Mouse (Mus musculus) cerebellum, postnatal 36 days (tissue): ENCODE measurements at regions not wholly inside any gene's neighbourhood (a gene's known extent, or its start where the extent isn't known, plus 50 kb on each side); places are given as distances from the start of the nearest gene placed in this dataset.
"Not testable (repeated sequence)": the region's sequence is repeated elsewhere in the genome, so short reads cannot be mapped to it uniquely, and the experiment has no call there.

Experiments used
- DNase-seq, 2 experiments: peaks; one replicate each; pipeline ENCODE4 v3.0.0; 2021 to 2022; ENCODE audit warnings: mixed read lengths in 2 of 2

DNA sequence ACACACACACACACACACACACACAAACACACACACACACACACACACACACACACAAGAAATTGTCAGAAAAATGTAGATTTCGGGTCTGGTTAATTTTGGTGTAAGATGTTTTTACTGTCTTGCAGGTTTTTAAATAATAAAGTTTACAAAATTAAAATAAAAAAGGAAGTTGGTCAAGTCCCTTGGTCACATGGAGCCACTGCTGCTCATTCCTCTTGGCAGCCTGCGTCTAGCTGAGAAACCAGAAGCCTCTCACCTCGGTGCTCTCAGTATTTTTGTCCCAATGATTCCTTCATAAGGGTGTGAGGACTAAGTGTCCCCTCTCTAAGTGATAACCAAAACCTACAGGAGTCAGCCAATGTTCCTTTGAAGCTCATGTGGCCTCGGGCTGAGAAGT, 76.8 kb upstream of the Smg1 start:
- no peak for DNase-seq

GRCm38 (mm10) chr7:118318432-118319135, 75.1 kb upstream of the Smg1 start:
- no peak for DNase-seq

DNA sequence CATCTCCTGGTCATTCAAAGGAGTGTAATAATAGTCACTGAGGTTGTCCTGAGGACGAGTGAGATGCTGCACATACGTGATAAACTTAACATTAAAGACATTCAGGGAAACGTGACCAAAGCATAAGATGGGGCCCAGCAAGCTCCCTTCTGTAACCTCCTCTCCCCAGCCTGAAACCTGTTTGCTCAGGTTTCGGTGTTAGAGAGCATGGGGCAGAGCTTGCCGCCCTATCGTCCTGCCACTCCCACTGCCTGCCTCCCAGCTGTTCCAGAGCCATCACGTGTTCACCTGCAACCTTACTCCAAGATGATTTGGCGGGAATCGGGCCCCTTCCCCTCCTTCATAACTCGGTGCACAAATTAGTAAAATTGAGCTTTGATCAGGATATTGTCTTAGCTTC, 71.4 kb upstream of the Smg1 start:
- not testable (repeated sequence) for DNase-seq

- DNase-seq = peak; percentile 43 to 61
These were observed 70.8 kb upstream of the Smg1 start for GRCm38 (mm10) chr7:118314228-118314658.

DNA sequence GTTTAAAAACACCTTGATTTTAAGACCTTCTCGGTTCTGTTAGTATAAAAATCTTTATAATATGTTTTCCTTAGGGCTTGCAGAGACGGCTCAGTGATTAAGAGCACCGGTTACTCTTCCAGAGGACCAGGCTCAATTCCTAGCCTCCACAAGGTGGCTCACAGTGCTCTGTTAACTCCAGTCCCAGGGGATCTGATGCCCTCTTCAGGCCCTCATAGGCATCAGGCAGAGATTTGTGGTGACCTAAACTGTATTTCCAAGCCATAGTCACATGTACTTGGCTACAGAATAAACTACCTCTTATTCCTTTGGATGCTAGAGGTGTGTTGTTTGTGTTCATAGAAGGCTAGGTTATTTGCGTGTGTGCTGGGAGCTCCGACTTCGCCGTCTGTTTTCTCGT, 70.3 kb upstream of the Smg1 start:
- peak in 1 of 2 experiments; percentile 13 for DNase-seq

DNA sequence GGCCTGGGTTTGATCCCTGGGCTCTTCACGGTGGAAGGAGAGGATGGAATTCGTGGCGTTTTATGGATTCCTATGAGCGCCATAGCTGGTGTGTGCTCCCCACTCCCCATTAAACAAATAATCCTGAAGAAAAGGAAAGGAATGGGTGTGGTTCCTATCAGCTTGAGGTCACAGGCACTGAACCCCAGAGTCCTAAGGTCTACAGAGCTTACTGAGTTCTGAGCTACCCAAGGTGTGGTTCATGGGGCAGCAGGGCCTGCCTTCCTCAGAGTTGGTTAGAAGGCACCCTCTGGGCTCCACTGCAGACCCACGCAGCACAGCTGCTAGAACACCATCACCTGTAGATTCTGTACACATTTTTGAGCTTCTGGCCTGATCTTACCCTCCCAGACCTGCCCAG, 66.3 kb upstream of the Smg1 start:
- DNase-seq = no peak

GRCm38 (mm10) chr7:118308882-118309281, 65.4 kb upstream of the Smg1 start:
- DNase-seq = no peak

GRCm38 (mm10) chr7:118304812-118305211, 61.3 kb upstream of the Smg1 start:
- peak; percentile 81 to 86 for DNase-seq

DNA sequence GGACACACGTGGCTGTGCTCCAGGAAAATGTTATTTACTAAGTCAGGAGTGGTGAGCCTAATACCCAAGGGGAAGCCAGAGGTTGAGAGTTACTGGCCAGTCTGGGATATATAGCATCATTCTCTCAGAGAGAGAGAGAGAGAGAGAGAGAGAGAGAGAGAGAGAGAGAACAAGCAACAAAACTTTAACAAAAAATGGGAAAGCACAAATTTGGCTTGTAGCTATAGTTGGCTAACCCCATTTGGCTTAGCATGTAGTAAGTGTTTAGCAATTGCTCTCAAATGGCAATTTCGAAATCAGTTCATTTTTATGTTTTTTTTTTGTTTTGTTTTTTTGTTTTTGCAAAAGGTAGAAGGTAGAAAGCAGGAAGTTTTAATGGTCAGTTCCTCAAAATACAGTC, 60.9 kb upstream of the Smg1 start:
- no peak for DNase-seq

GRCm38 (mm10) chr7:118303921-118304320, 60.5 kb upstream of the Smg1 start:
- no peak for DNase-seq

DNA sequence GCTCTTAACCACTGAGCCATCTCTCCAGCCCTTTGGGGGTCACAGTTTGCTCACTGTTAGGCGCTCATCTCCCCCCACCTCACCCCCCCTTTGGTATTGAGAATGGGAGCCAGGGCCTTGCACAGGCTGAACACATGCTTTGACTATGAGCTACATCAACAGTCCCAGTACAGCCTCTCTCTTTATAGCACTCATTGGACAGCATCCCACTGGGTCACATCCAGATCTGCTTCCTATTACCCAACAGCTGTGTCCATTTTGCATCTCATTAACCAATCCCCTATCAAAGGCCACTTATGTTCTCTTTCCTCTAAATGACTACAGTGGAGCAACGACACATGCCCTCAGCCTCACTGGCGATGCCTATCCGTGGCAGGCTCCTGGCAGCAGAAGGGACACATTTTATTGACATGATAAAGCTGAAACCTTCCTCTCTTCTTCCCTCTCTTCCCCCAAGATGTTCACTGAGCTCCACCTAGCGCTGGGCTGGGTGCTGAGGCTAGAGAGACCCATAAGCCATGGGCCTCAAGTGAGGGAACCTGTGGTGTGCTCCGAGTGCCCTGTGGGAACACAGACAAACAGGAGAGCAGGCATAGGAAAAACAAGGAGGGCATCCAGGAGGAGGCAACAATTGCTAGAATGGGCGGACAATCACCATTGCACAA, 57.3 kb upstream of the Smg1 start:
- DNase-seq = no peak

- peak; percentile 89 to 93 for DNase-seq
These were observed 54.1 kb upstream of the Smg1 start for GRCm38 (mm10) chr7:118297613-118298012.

DNA sequence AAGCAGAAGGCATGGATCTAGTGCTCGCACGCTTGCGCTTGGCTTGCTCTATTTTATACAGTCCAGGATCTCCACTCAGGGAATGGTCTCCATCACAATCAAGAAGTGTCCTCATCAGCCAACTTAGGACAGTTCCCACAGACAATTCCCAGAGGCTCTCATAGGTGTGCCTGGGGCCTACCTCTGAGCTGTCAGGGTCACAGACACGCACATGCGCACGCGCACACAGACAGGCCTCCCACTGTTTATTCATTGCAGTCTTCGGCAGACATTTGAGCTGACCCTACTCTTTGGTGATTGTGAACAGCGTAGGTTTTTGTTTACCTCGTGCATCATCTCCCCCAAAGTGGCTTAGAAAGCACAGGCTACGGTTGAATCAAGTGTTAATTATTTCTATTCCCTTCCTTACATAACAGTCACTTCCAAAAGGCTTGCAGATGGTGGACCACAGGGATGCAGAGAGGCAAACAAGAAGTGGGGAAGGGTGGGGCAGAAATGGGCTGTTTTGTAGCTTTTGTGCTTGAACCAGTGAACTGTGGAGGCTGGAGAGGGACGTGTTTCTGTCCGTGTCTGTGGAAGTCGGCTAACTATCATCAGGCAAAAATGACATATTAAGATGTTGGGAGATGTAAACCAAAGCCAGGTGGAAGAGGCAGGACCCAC, 53.5 kb upstream of the Smg1 start:
- DNase-seq = peak; percentile 51 to 62

- DNase-seq = no peak
These were observed 52.4 kb upstream of the Smg1 start for GRCm38 (mm10) chr7:118295855-118296254.

DNA sequence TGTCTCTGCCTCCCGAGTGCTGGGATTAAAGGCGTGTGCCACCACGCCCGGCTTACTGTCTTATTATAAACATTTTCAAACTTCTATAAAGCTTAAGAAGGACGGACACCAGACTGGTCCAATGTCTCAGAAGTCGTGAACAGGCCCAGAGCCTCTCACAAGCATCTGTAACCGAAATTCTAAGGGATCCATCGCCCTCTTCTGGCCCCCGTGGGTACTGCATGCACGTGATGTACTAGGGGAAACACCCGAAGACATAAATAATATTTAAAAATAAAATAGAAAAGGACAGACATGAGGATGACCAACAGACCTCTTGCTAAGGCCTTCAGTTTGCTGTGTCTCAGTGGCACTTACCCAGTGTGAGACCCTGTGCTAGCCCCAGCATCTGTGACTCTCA, 51.8 kb upstream of the Smg1 start:
- DNase-seq = peak; percentile 33 to 47

GRCm38 (mm10) chr7:118294637-118295036, 51.2 kb upstream of the Smg1 start:
- DNase-seq = no peak
